Mouse (Mus musculus) heart, postnatal 0 days (tissue): ENCODE measurements around the gene Kdm6b.

Experiments used
- CTCF ChIP-seq: IDR thresholded peaks from 2 replicates; pipeline ENCODE4 v1.5.1; 2016; ENCODE audit warnings: antibody characterized with exemption, control low read depth, low read depth
- EP300 ChIP-seq: IDR thresholded peaks from 2 replicates; pipeline ENCODE4 v1.6.1; 2016; ENCODE audit warnings: antibody characterized with exemption, low read depth

- no peak for TF ChIP-seq CTCF
- no peak for TF ChIP-seq EP300
Measured at GRCm38 (mm10) chr11:69372056-69372779, 41.3 kb downstream of the Kdm6b start.
